ENCODE assay signal across 9 mouse cellular contexts in genomic region chr17:35701203-35701977, GRCm38 (mm10). TPM values are rescaled to one million over a fixed set of nuclear protein-coding genes. Genes with fewer than 3 reads are reported as not detected.
DNase-seq lines count a peak whose midpoint lies in the region; ATAC-seq and TF ChIP-seq lines count a peak whose summit lies in the region.
"Had no signal": no experiment of that assay in that cellular context is flagged by ENCODE, and none has a peak within 500 bp of the region (broad histone marks: within the 10 kb centered on the region; RNA-seq: fewer than 3 reads in every experiment).

No protein-coding gene starts in this region.

- H3K9ac ChIP-seq in heart, embryonic 13.5 days, result peak overlapping the region; percentile 96
- H3K9ac ChIP-seq in limb, embryonic 11.5 days (ENCODE audit: low read length), result peak overlapping the region; percentile 76
- H3K9ac ChIP-seq in neural tube, embryonic 15.5 days (replicated peaks), result peak overlapping the region; percentile 84

- no peaks in the 10 kb centered on the region for H3K9me3 ChIP-seq in heart, embryonic 13.5 days
- H3K9me3 ChIP-seq in limb, embryonic 11.5 days (ENCODE audit: control insufficient read depth, low read length), result no peaks in the 10 kb centered on the region
- H3K9me3 ChIP-seq in neural tube, embryonic 15.5 days (replicated peaks), result no peaks in the 10 kb centered on the region

- H3K27ac ChIP-seq in cerebellum, adult 2 months (ENCODE audit: insufficient read depth, low read length), result peak overlapping the region; percentile 87
- H3K27ac ChIP-seq in heart, embryonic 13.5 days (replicated peaks), result peak overlapping the region; percentile 99
- H3K27ac ChIP-seq in limb, embryonic 11.5 days (replicated peaks; ENCODE audit: low read depth, low read length), result no peak overlapping the region; the same call in 1 of the 2 replicates
- peak overlapping the region; percentile 98 for H3K27ac ChIP-seq in neural tube, embryonic 15.5 days (replicated peaks)

- H3K4me3 ChIP-seq in cerebellum, adult 2 months (replicated peaks; ENCODE audit: insufficient read depth, low read depth, low read length), result peak overlapping the region; percentile 88
- H3K4me3 ChIP-seq in heart, embryonic 13.5 days, result peak overlapping the region; percentile 84
- H3K4me3 ChIP-seq in limb, embryonic 11.5 days (ENCODE audit: low read depth, low read length), result peak overlapping the region; percentile 68
- H3K4me3 ChIP-seq in neural tube, embryonic 15.5 days (replicated peaks), result peak overlapping the region; percentile 68

- peak; percentile 82; the same call in 1 of the 2 replicates for TF ChIP-seq POLR2A in cerebellum, adult 2 months (IDR thresholded peaks at IDR 0.05; ENCODE audit: borderline replicate concordance, insufficient read depth, low read length)

- under 1% methylated on average over 16 of the region's 16 CpGs for WGBS in cerebellum, adult 2 months
- under 1% methylated on average over 16 of the region's 16 CpGs for WGBS in heart, embryonic 13.5 days
- WGBS in limb, embryonic 11.5 days, result 5% methylated on average over 16 of the region's 16 CpGs
- under 1% methylated on average over 16 of the region's 16 CpGs for WGBS in neural tube, embryonic 15.5 days

- H3K4me1 ChIP-seq in cerebellum, adult 2 months (ENCODE audit: control insufficient read depth, insufficient read depth, low read length), result peaks cover 35% of the 10 kb centered on the region
- peaks cover 76% of the 10 kb centered on the region for H3K4me1 ChIP-seq in heart, embryonic 13.5 days
- H3K4me1 ChIP-seq in limb, embryonic 11.5 days (ENCODE audit: control insufficient read depth, insufficient read depth, low read length), result peaks cover 34% of the 10 kb centered on the region
- H3K4me1 ChIP-seq in neural tube, embryonic 15.5 days, result peaks cover 80% of the 10 kb centered on the region

- ATAC-seq in heart, embryonic 13.5 days (ENCODE audit: extremely low read depth, insufficient number of reproducible peaks, low FRiP score, low TSS enrichment), result no peak
- no peak for ATAC-seq in limb, embryonic 11.5 days (ENCODE audit: insufficient number of reproducible peaks, low FRiP score, low TSS enrichment, low read depth)
- ATAC-seq in neural tube, embryonic 15.5 days (ENCODE audit: low FRiP score), result no peak

- H3K4me2 ChIP-seq in heart, embryonic 13.5 days, result peak overlapping the region; percentile 81
- peak overlapping the region; percentile 97 for H3K4me2 ChIP-seq in limb, embryonic 11.5 days (ENCODE audit: low read depth, severe bottlenecking)
- H3K4me2 ChIP-seq in neural tube, embryonic 15.5 days, result peak overlapping the region; percentile 83

- no peaks in the 10 kb centered on the region for H3K27me3 ChIP-seq in cerebellum, adult 2 months (ENCODE audit: control insufficient read depth, insufficient read depth, low read length)
- peaks cover 10% of the 10 kb centered on the region; the same call in 1 of the 2 replicates for H3K27me3 ChIP-seq in heart, embryonic 13.5 days (replicated peaks)
- H3K27me3 ChIP-seq in limb, embryonic 11.5 days (ENCODE audit: control insufficient read depth, insufficient read depth, low read length), result peaks cover 19% of the 10 kb centered on the region
- no peaks in the 10 kb centered on the region for H3K27me3 ChIP-seq in neural tube, embryonic 15.5 days (replicated peaks)
- H3K27me3 ChIP-seq: Patski had no signal

- no peak for TF ChIP-seq CTCF in cerebellum, adult 2 months (IDR thresholded peaks at IDR 0.05; ENCODE audit: borderline replicate concordance, insufficient read depth, low read depth, low read length)

- DNase-seq in kidney, adult 18-20 months, result peak; percentile 54
- no peak for DNase-seq in kidney, adult 9 months
- DNase-seq in cerebellum, adult 2 months, result peak; percentile 74 to 75
- peak; percentile 36 for DNase-seq in limb, embryonic 11.5 days (ENCODE audit: low spot score)
- DNase-seq in right cerebral cortex, postnatal 4 days, result no peak
- no peak for DNase-seq in layer of hippocampus, adult 9-11 months

- peaks cover 6% of the 10 kb centered on the region for H3K36me3 ChIP-seq in heart, embryonic 13.5 days
- H3K36me3 ChIP-seq in limb, embryonic 11.5 days (ENCODE audit: control insufficient read depth, insufficient read depth, low read length), result no peaks in the 10 kb centered on the region
- H3K36me3 ChIP-seq in neural tube, embryonic 15.5 days, result no peaks in the 10 kb centered on the region

RNA-seq across cellular contexts. Expression of gene Ddr1, which starts 3.0 kb away (rescaled TPM):
- 76.7 and 76.9 TPM in 2 replicates for polyA plus RNA-seq in cerebellum, adult 2 months (2012; rRNA removed)
- polyA plus RNA-seq in heart, embryonic 13.5 days (2015; fragmentation: Nextera tagmentation; extraction: Ambion mirVana), result 122 and 130 TPM in 2 replicates
- 14.7 and 17.6 TPM in 2 replicates for polyA plus RNA-seq in limb, embryonic 11.5 days (2014; fragmentation: Nextera tagmentation; extraction: Ambion mirVana)
- polyA plus RNA-seq in neural tube, embryonic 15.5 days (2015; fragmentation: Nextera tagmentation; extraction: Ambion mirVana), result 73.8 and 76.4 TPM in 2 replicates

RNA-seq across cellular contexts. Expression of gene Gtf2h4, which starts 27.9 kb away (rescaled TPM):
- 30.7 and 34.8 TPM in 2 replicates for polyA plus RNA-seq in cerebellum, adult 2 months (2012; rRNA removed)
- 25.7 and 27.7 TPM in 2 replicates for polyA plus RNA-seq in heart, embryonic 13.5 days (2015; fragmentation: Nextera tagmentation; extraction: Ambion mirVana)
- polyA plus RNA-seq in limb, embryonic 11.5 days (2014; fragmentation: Nextera tagmentation; extraction: Ambion mirVana), result 56.7 and 57.0 TPM in 2 replicates
- polyA plus RNA-seq in neural tube, embryonic 15.5 days (2015; fragmentation: Nextera tagmentation; extraction: Ambion mirVana), result 24.1 and 30.7 TPM in 2 replicates

RNA-seq across cellular contexts. Expression of gene Vars2, which starts 34.0 kb away (rescaled TPM):
- 35.5 and 35.9 TPM in 2 replicates for polyA plus RNA-seq in cerebellum, adult 2 months (2012; rRNA removed)
- 12.2 and 13.5 TPM in 2 replicates for polyA plus RNA-seq in heart, embryonic 13.5 days (2015; fragmentation: Nextera tagmentation; extraction: Ambion mirVana)
- polyA plus RNA-seq in limb, embryonic 11.5 days (2014; fragmentation: Nextera tagmentation; extraction: Ambion mirVana), result 17.6 and 17.9 TPM in 2 replicates
- 12.8 and 17.9 TPM in 2 replicates for polyA plus RNA-seq in neural tube, embryonic 15.5 days (2015; fragmentation: Nextera tagmentation; extraction: Ambion mirVana)

RNA-seq across cellular contexts. Expression of gene Mucl3, which starts 57.9 kb away (rescaled TPM):
- polyA plus RNA-seq in cerebellum, adult 2 months (2012; rRNA removed), result not detected in 2 replicates
- 0.36 and 0.39 TPM in 2 replicates for polyA plus RNA-seq in heart, embryonic 13.5 days (2015; fragmentation: Nextera tagmentation; extraction: Ambion mirVana)
- polyA plus RNA-seq in limb, embryonic 11.5 days (2014; fragmentation: Nextera tagmentation; extraction: Ambion mirVana), result not detected in 2 replicates
- polyA plus RNA-seq in neural tube, embryonic 15.5 days (2015; fragmentation: Nextera tagmentation; extraction: Ambion mirVana), result 0.22 TPM in 1 of 2 replicates, not detected in the other
- polyA plus RNA-seq: Patski had no signal

Comparison
In these comparisons a context has a peak if more than half of its experiments do, and no peak if none do; other contexts are left out.
1. DNase-seq: peak in kidney, adult 18-20 months (single experiment), cerebellum, adult 2 months (2 of 2) and limb, embryonic 11.5 days (single experiment); none in kidney, adult 9 months (single experiment), right cerebral cortex, postnatal 4 days (single experiment) and layer of hippocampus, adult 9-11 months (single experiment).
2. Peak in every context shown above with its lines, with median percentiles within 50 percentile points of each other: H3K4me3 ChIP-seq, H3K4me2 ChIP-seq and H3K9ac ChIP-seq.